Mouse (Mus musculus) liver, embryonic 14.5 days (tissue): ENCODE measurements around the gene Klhl7. TPM values are rescaled to one million over a fixed set of nuclear protein-coding genes. Genes with fewer than 3 reads are reported as not detected.

Experiments
- ATAC-seq: fragments of 200-750 bp; cut with Nextera tagmentation; 2 replicates; pipeline ENCODE4 v1.8.0; 2017; ENCODE audit warnings: moderate number of reproducible peaks, mild to moderate bottlenecking, moderate library complexity; ENCODE audit not compliant: insufficient read depth
- DNase-seq, 3 experiments: peaks; one replicate each; pipeline ENCODE4 v3.0.0-alpha.2; 2012 to 2013; ENCODE audit warnings: low read depth in 3 of 3, low spot score in 3 of 3
- H3K27ac ChIP-seq: fragments of 300-500 bp; sonication (generic); 2 replicates; pipeline ENCODE4 v1.5.1; 2014; ENCODE audit warnings: moderate library complexity, mild to moderate bottlenecking, control low read depth, inconsistent platforms
- H3K27me3 ChIP-seq: fragments of 300-500 bp; sonication (generic); 2 replicates; pipeline ENCODE4 v1.6.1; 2014; ENCODE audit warnings: mild to moderate bottlenecking, low read length, moderate library complexity; ENCODE audit not compliant: control insufficient read depth, insufficient read depth
- H3K36me3 ChIP-seq: fragments of 300-500 bp; sonication (generic); replicated peaks from 2 replicates; pipeline ENCODE4 v1.6.1; 2014; ENCODE audit warnings: low read depth; ENCODE audit not compliant: control insufficient read depth, insufficient read depth
- H3K4me1 ChIP-seq, 2 experiments: fragments of 200-500 bp in 1 of 2; fragments of 300-500 bp in 1 of 2; sonication (generic) in 1 of 2; replicated peaks; 2 replicates each; pipeline ENCODE4 v1.6.1; 2012 to 2014; ENCODE audit warnings: antibody characterized with exemption in 1 of 2, inconsistent platforms in 1 of 2, low read length in 1 of 2; ENCODE audit not compliant: control insufficient read depth in 2 of 2, insufficient read depth in 2 of 2
- H3K4me2 ChIP-seq: fragments of 300-500 bp; sonication (generic); 2 replicates; pipeline ENCODE4 v1.6.1; 2014; ENCODE audit warnings: low read depth, mild to moderate bottlenecking, control low read depth, moderate library complexity
- H3K4me3 ChIP-seq, 2 experiments: fragments of 200-500 bp in 1 of 2; fragments of 300-500 bp in 1 of 2; sonication (generic) in 1 of 2; 2 replicates each; pipeline ENCODE4 v1.5.1; 2012 to 2014; ENCODE audit warnings: low read depth in 2 of 2, low read length in 2 of 2, mild to moderate bottlenecking in 2 of 2, control low read depth in 1 of 2, inconsistent platforms in 1 of 2, moderate library complexity in 1 of 2; ENCODE audit not compliant: insufficient read depth in 1 of 2
- H3K9ac ChIP-seq: fragments of 300-500 bp; sonication (generic); replicated peaks from 2 replicates; pipeline ENCODE4 v1.6.1; 2014; ENCODE audit warnings: mild to moderate bottlenecking, control low read depth, moderate library complexity
- H3K9me3 ChIP-seq: fragments of 300-500 bp; sonication (generic); 2 replicates; pipeline ENCODE4 v1.6.1; 2016; ENCODE audit warnings: low read length, mixed read lengths; ENCODE audit not compliant: control insufficient read depth
- CTCF ChIP-seq: IDR thresholded peaks from 2 replicates; pipeline ENCODE4 v1.5.1; 2016; ENCODE audit warnings: antibody characterized with exemption, low read depth, control low read depth
- EP300 ChIP-seq: IDR thresholded peaks from 2 replicates; pipeline ENCODE4 v1.6.1; 2016; ENCODE audit warnings: antibody characterized with exemption, low read depth
- WGBS: fragments of 180-500 bp; shearing (Covaris S2); extraction: QIAGEN DNeasy Blood & Tissue Kit; methylation state at CpG from one replicate; pipeline ENCODE4 v1.1.7; 2014; ENCODE audit not compliant: insufficient replicate concordance; 5-methylcytosine and 5-hydroxymethylcytosine counted together
- polyA plus RNA-seq, 2 experiments: library from polyadenylated mRNA; depleted of rRNA in 1 of 2; stranded (reverse) in 1 of 2; unstranded in 1 of 2; fragments of >200 nt; fragmentation: Nextera tagmentation in 1 of 2; extraction: Ambion mirVana in 1 of 2; gene quantifications; 2 replicates each; pipeline versions ENCODE4 v1.2.1 to v1.2.3; 2012 to 2014

Klhl7 gene
- polyA plus RNA-seq, 2 experiments, result 9.8 to 18.1 TPM

DNA sequence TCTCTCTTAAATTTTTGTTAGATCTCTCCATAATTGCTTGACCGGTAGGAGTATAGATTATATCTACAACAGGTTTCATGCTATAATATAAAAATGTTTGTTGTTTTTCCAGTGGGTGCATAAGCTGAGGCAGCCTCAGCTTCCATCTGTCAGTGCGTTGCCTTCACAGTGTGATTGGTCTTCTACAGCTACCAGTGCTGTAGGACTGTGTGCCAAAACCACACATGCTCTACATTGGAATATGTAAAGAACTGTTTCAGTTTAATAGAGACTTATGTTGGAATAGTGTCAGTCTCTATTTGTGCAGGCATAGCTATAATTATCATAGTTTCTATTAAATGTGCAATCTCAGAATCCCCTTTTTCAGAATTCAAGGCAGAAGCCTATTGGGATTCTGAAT, 21.8 kb downstream of the Klhl7 start:
- TF ChIP-seq CTCF (no peak), EP300 (no peak)
- no peak overlapping the region for H3K4me2 ChIP-seq

GRCm38 (mm10) chr5:24124175-24124574, 23.8 kb downstream of the Klhl7 start:
- Histone ChIP-seq H3K9me3 (no peaks in the 10 kb centered on the region), H3K4me2 (no peak overlapping the region), H3K36me3 (no peaks in the 10 kb centered on the region), H3K27ac (no peak overlapping the region), H3K9ac (no peak overlapping the region), H3K4me1 (no peaks in the 10 kb centered on the region), H3K4me3 (no peak overlapping the region), H3K27me3 (no peaks in the 10 kb centered on the region)
- 89% methylated on average over 1 of the region's 1 CpGs for WGBS
- DNase-seq (no peak), ATAC-seq (no peak)
- TF ChIP-seq EP300 (no peak), CTCF (no peak)

More for the DNA sequence above, 21.8 kb downstream of the Klhl7 start:
- Histone ChIP-seq H3K9me3 (no peaks in the 10 kb centered on the region), H3K4me3 (no peak overlapping the region), H3K4me1 (no peaks in the 10 kb centered on the region), H3K9ac (no peak overlapping the region), H3K27ac (no peak overlapping the region), H3K27me3 (no peaks in the 10 kb centered on the region), H3K36me3 (no peaks in the 10 kb centered on the region)
- ATAC-seq, result no peak
- WGBS, result 84% methylated on average over 2 of the region's 2 CpGs
- no peak for DNase-seq

GRCm38 (mm10) chr5:24124579-24125276, 24.3 kb downstream of the Klhl7 start:
- Histone ChIP-seq H3K4me3 (no peak overlapping the region), H3K27me3 (no peaks in the 10 kb centered on the region), H3K4me2 (no peak overlapping the region), H3K27ac (no peak overlapping the region), H3K9me3 (no peaks in the 10 kb centered on the region), H3K36me3 (no peaks in the 10 kb centered on the region), H3K9ac (no peak overlapping the region), H3K4me1 (no peaks in the 10 kb centered on the region)
- ATAC-seq, result no peak
- WGBS, result 83% methylated on average over 3 of the region's 3 CpGs
- DNase-seq, result no peak
- TF ChIP-seq CTCF, result no peak

DNA sequence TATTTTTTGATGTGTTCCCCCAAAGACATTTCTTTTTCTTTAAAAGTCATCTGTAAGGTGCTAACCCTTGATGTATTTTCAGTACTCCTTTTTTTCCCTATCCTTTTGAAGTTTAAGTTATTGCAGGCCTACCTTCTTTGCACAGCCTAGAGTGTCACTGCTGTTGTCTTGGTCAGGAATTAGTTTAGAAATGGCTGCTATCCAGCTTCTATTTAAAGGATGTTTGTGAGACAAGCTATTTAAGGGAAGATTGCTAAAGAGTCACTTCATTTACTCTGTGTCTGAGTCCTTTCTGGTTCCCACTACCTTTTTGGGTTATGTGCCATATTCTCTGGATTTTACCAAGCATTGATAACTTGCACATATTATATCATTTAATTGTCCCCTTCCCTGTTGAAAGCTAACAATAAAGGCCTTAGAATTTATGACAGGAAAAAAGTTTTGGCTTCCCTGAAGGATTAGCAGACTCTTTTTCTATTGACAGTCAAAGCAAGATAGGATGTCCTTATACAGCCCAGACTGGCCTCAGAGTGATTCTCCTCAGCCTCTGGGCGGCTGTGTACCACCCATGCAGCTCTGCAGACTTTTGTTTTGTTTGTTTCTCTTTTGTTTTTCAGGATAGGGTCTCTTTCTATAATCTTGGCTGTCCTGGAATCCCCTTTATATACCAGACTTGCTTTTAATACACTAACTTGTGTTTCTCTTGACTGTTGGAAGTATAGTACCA, 25.7 kb downstream of the Klhl7 start:
- Histone ChIP-seq H3K4me1 (no peaks in the 10 kb centered on the region), H3K27ac (no peak overlapping the region), H3K9ac (no peak overlapping the region), H3K27me3 (no peaks in the 10 kb centered on the region), H3K9me3 (no peaks in the 10 kb centered on the region), H3K36me3 (no peaks in the 10 kb centered on the region), H3K4me3 (no peak overlapping the region), H3K4me2 (no peak overlapping the region)
- ATAC-seq (no peak), DNase-seq (no peak)
- TF ChIP-seq EP300, result no peak
- no peak for TF ChIP-seq CTCF
- 76% methylated on average over 1 of the region's 1 CpGs for WGBS

DNA sequence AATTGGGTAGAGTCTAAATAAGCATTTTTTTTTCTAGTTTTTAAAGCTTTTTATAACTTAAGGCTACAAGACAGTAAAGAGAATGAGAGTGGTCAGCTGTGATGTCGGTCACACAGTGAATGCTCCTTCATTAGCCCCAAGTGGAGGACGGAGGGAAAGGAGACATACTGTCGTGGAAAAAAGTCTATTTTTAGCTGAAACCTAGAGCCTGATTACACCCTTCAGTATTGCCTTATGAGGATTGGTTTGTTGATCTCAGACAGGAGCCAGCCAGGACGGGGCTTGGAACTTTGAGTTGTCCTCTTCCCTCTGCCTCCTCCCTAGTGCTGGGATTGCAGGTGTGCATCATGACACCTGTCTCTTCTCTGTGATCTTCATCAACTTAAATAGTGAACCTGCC, 26.6 kb downstream of the Klhl7 start:
- no peak overlapping the region for H3K4me2 ChIP-seq
- ATAC-seq (no peak), DNase-seq (no peak)
- no peak overlapping the region for H3K27ac ChIP-seq
- H3K9ac ChIP-seq, result no peak overlapping the region
- WGBS, result 73% methylated on average over 4 of the region's 4 CpGs
- H3K36me3 ChIP-seq, result no peaks in the 10 kb centered on the region
- H3K4me3 ChIP-seq, result no peak overlapping the region
- H3K4me1 ChIP-seq, result no peaks in the 10 kb centered on the region
- no peaks in the 10 kb centered on the region for H3K9me3 ChIP-seq
- H3K27me3 ChIP-seq, result no peaks in the 10 kb centered on the region
- TF ChIP-seq EP300, result no peak
- TF ChIP-seq CTCF, result no peak
